Mouse (Mus musculus) Patski (cell line): Measurements from ENCODE around the gene Cds1. TPM values are rescaled to one million over a fixed set of nuclear protein-coding genes. Genes with fewer than 3 reads are reported as not detected.

Experiments used
- ATAC-seq: fragments of 100-300 bp; one replicate; pipeline ENCODE4 v1.8.0; 2021
- CTCF ChIA-PET: fragments of 350-600 bp; sonication (Branson Sonifier 250); formaldehyde crosslinking; loops from one replicate; lab custom pipeline; 2022; ENCODE audit warnings: inconsistent platforms; lab: Charles Lee
- POLR2A ChIA-PET: fragments of 350-600 bp; sonication (Branson Sonifier 250); formaldehyde crosslinking; loops from one replicate; lab custom pipeline; 2022; ENCODE audit warnings: antibody characterized with exemption, inconsistent platforms; lab: Charles Lee
- DNase-seq: peaks from one replicate; pipeline ENCODE4 v3.0.0-alpha.2; 2011; ENCODE audit warnings: low read depth, low spot score
- H3K27me3 ChIP-seq: fragments of 371-371 bp; one replicate; pipeline ENCODE4 v1.5.1; 2021
- CTCF ChIP-seq: fragments of 100-300 bp; IDR thresholded peaks from one replicate; pipeline ENCODE4 v1.5.1; 2021
- in situ Hi-C: fragments of 300-500 bp; cut with MboI; formaldehyde crosslinking; loops from 3 replicates; pipeline ENCODE4 v1.11.1; 2018; ENCODE audit warnings: low pct_unique_long_range_greater_than_20kb, mixed read lengths
- polyA plus RNA-seq: library from polyadenylated mRNA; unstranded; gene quantifications from one replicate; pipeline ENCODE4 v1.2.3, GENCODE M21; 2021

Cds1 gene
- polyA plus RNA-seq, 1 experiment from 2014 or later = 24.1 TPM

GRCm38 (mm10) chr5:101772621-101773020 is 7.7 kb downstream of the Cds1 start:
- in situ Hi-C loops = no loop called here
- POLR2A ChIA-PET = interaction anchor here (0.6 to 0.7 kb wide), 2 partner anchors 10 to 947 kb away, joined by 4 to 5 read pairs; no protein-coding TSS in a partner anchor
- H3K27me3 ChIP-seq = no peaks in the 10 kb centered on the region
- TF ChIP-seq CTCF = no peak
- no peak for DNase-seq
- no peak for ATAC-seq
- CTCF ChIA-PET = no interaction called here

GRCm38 (mm10) chr5:101775262-101775661 is 10.3 kb downstream of the Cds1 start:
- no peaks in the 10 kb centered on the region for H3K27me3 ChIP-seq
- in situ Hi-C loops = no loop called here
- ATAC-seq (no peak), DNase-seq (no peak)
- ChIA-PET POLR2A (no interaction called here), CTCF (no interaction called here)
- TF ChIP-seq CTCF = no peak

DNA sequence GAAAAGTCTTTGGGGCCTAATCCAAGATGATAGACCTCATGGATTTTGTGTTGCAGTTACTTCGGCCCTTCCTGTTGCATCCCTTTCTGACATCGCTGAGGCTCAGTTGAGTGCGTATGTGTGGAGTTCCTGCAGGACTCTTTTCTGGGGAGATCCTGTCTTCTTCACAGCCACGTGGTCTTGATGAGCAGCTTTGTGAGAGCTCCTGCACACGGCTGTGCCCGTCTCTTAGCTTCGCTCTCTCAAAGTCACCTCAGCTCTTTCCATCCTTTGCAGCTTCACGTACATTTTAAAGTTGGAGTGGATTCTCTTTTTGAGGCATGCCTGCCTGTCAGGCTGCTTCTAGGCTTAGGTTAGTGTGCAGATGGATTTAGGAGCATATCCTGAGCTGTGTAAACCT is 11.6 kb downstream of the Cds1 start:
- ATAC-seq (no peak), DNase-seq (no peak)
- no peak for TF ChIP-seq CTCF
- ChIA-PET POLR2A (interaction anchor here (0.8 kb wide), 1 partner anchor 9 kb away, joined by 3 read pairs; no protein-coding TSS in a partner anchor), CTCF (interaction anchor here (1.8 kb wide), 1 partner anchor 10 kb away, joined by 7 read pairs; no protein-coding TSS in a partner anchor)
- in situ Hi-C loops = no loop called here
- no peaks in the 10 kb centered on the region for H3K27me3 ChIP-seq

- DNase-seq (no peak), ATAC-seq (no peak)
- ChIA-PET CTCF (interaction anchor here (0.8 to 3.0 kb wide), 2 partner anchors 12 to 79 kb away, joined by 3 to 11 read pairs; no protein-coding TSS in a partner anchor), POLR2A (interaction anchor here (0.5 to 2.0 kb wide), 2 partner anchors 14 to 198 kb away, joined by 3 to 5 read pairs; partner anchors contain the start of gene Cds1)
- in situ Hi-C loops = no loop called here
- no peaks in the 10 kb centered on the region for H3K27me3 ChIP-seq
- no peak for TF ChIP-seq CTCF
Measured at GRCm38 (mm10) chr5:101779376-101779863, 14.5 kb downstream of the Cds1 start.

- TF ChIP-seq CTCF = no peak
- in situ Hi-C loops = no loop called here
- ChIA-PET POLR2A (interaction anchor here (2.0 kb wide), 1 partner anchor 15 kb away, joined by 5 read pairs; the partner anchor contains the start of gene Cds1), CTCF (interaction anchor here (1.2 to 3.0 kb wide), 4 partner anchors 11 to 68 kb away, joined by 3 to 11 read pairs (median 4); no protein-coding TSS in a partner anchor)
- no peak for DNase-seq
- H3K27me3 ChIP-seq = no peaks in the 10 kb centered on the region
- no peak for ATAC-seq
Measured at GRCm38 (mm10) chr5:101780918-101781317, 16.0 kb downstream of the Cds1 start.

DNA sequence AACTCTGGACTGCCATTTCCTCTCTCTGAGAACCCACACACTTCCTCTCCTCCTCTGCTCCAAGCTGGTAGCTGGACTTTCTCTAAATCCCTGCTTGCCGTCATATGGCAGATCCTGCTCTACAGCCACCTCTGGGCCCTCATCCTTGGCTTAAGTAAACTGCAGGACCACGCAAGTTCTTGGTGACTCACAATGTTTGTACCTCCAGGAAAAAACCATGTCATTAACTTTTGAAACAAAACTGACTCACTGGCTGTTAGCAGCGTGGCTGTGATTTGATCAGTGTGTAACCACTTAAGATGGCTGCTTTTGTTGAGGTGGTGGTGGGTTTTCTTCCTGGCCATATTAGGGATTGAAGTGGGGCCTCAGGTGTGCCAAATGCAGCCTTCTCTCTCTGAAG is 19.4 kb downstream of the Cds1 start:
- TF ChIP-seq CTCF = no peak
- POLR2A ChIA-PET = no interaction called here
- H3K27me3 ChIP-seq = no peaks in the 10 kb centered on the region
- in situ Hi-C loops = no loop called here
- no peak for DNase-seq
- ATAC-seq = peak; percentile 88
- CTCF ChIA-PET = interaction anchor here (1.3 kb wide), 1 partner anchor 20 kb away, joined by 3 read pairs; no protein-coding TSS in a partner anchor

DNA sequence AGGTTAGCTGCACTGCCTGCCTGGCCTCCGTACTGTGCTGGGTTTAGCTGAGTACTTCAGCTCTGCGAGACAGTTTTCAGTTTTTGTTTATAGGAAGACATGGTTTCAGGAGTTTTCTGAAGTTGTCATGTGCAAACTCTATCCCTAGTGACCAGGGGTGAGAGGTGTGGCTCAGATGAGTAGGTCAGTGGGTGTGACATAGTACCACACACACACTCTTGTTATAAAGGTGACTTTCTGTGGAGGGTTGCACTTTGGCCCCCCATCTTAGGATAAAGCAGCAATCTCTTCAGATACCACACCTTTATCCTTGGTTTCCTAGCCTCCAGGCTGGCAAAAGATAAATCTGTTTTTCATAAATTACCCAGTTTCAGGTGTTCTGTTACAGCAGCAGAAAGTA is 19.9 kb downstream of the Cds1 start:
- ATAC-seq = no peak
- POLR2A ChIA-PET = interaction anchor here (1.3 kb wide), 1 partner anchor 25 kb away, joined by 7 read pairs; no protein-coding TSS in a partner anchor
- no peak for TF ChIP-seq CTCF

GRCm38 (mm10) chr5:101785921-101786614 is 21.1 kb downstream of the Cds1 start:
- TF ChIP-seq CTCF = no peak
- in situ Hi-C loops = no loop called here
- POLR2A ChIA-PET = interaction anchor here (1.3 kb wide), 1 partner anchor 24 kb away, joined by 7 read pairs; no protein-coding TSS in a partner anchor

More for the DNA sequence above, 19.9 kb downstream of the Cds1 start:
- CTCF ChIA-PET = interaction anchor here (1.3 kb wide), 1 partner anchor 20 kb away, joined by 3 read pairs; no protein-coding TSS in a partner anchor
- no peaks in the 10 kb centered on the region for H3K27me3 ChIP-seq
- no peak for DNase-seq
- in situ Hi-C loops = no loop called here

GRCm38 (mm10) chr5:101789770-101790169 is 24.8 kb downstream of the Cds1 start:
- in situ Hi-C loops = no loop called here
- no peak for DNase-seq
- CTCF ChIA-PET = no interaction called here
- ATAC-seq = no peak
- H3K27me3 ChIP-seq = no peaks in the 10 kb centered on the region
- POLR2A ChIA-PET = no interaction called here
- TF ChIP-seq CTCF = no peak

More at GRCm38 (mm10) chr5:101785921-101786614, 21.1 kb downstream of the Cds1 start:
- no peaks in the 10 kb centered on the region for H3K27me3 ChIP-seq
- CTCF ChIA-PET = interaction anchor here (2.4 to 2.5 kb wide), 2 partner anchors 9 to 13 kb away, joined by 6 to 9 read pairs; no protein-coding TSS in a partner anchor
- ATAC-seq (no peak), DNase-seq (no peak)

DNA sequence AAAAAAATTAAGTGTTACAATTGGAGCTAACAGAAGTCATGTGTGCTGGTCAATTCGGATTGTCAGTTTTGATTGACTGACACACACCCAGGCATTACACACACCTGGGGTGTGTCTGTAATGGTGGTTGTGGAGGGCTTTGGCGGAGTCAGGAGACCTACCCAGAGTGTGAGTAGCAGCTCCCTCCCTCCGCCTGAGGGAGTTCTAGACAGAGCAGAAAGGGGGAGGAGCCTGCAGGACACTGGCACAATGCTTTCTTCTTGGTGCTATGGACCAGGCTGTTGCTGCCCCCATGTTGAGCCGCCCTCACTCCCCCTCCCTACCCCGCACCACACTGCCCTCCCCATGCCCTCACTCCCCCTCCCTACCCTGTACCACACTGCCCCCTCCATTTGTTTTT is 25.6 kb downstream of the Cds1 start:
- DNase-seq = no peak
- in situ Hi-C loops = no loop called here
- POLR2A ChIA-PET = no interaction called here
- no peak for TF ChIP-seq CTCF
- H3K27me3 ChIP-seq = no peaks in the 10 kb centered on the region
- no peak for ATAC-seq
- CTCF ChIA-PET = no interaction called here

DNA sequence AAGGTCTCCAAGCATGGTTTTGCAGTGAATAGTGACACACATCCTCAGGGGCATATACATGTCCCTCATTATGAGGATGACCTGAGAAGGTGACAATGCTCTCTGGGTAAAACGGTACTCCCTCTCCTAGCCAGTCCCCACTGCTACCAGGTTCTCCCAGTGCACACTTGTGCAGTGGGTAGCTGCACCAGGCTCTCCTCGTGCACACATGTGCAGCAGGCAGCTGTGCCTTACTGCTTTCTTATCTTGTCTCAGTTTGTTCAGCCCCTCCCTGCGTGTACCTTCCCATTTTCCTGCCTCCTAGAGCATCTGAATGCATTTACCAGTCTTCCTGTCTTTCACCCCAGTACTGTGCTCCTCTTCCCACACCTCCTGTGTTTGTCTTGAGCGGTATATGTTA is 27.7 kb downstream of the Cds1 start:
- in situ Hi-C loops = no loop called here
- no peak for TF ChIP-seq CTCF
- POLR2A ChIA-PET = no interaction called here
- CTCF ChIA-PET = interaction anchor here (1.2 to 1.4 kb wide), 3 partner anchors 10 to 17 kb away, joined by 4 to 5 read pairs (median 5); no protein-coding TSS in a partner anchor
- no peak for DNase-seq
- no peaks in the 10 kb centered on the region for H3K27me3 ChIP-seq
- no peak for ATAC-seq
